Mouse (Mus musculus) myocyte (in vitro differentiated cells): ENCODE results near the gene Tpm1.

Source experiments
- E2F4 ChIP-seq: IDR thresholded peaks from one replicate; pipeline ENCODE4 v1.6.1; 2011; ENCODE audit warnings: mild to moderate bottlenecking, control low read depth, moderate library complexity; ENCODE audit not compliant: insufficient read depth
- MAX ChIP-seq: IDR thresholded peaks from one replicate; pipeline ENCODE4 v1.6.1; 2011; ENCODE audit warnings: low read depth, mild to moderate bottlenecking, control low read depth
- MYOG ChIP-seq, 3 experiments: IDR thresholded peaks; one replicate each; pipeline ENCODE4 v1.6.1; 2011; ENCODE audit warnings: control low read depth in 2 of 3, low read depth in 2 of 3, mild to moderate bottlenecking in 2 of 3; ENCODE audit not compliant: insufficient read length in 2 of 3, control insufficient read depth in 1 of 3, insufficient read depth in 1 of 3
- POLR2A ChIP-seq: IDR thresholded peaks from one replicate; pipeline ENCODE4 v1.6.1; 2011; ENCODE audit warnings: low read depth, mild to moderate bottlenecking, control low read depth, moderate library complexity; ENCODE audit not compliant: insufficient read length
- REST ChIP-seq: IDR thresholded peaks from one replicate; pipeline ENCODE4 v1.6.1; 2011; ENCODE audit warnings: mild to moderate bottlenecking, control low read depth, moderate library complexity; ENCODE audit not compliant: insufficient read depth, insufficient read length
- TCF3 ChIP-seq: IDR thresholded peaks from one replicate; pipeline ENCODE4 v1.6.1; 2011; ENCODE audit warnings: low read depth, control low read depth; ENCODE audit not compliant: insufficient read length
- USF1 ChIP-seq: IDR thresholded peaks from one replicate; pipeline ENCODE4 v1.6.1; 2011; ENCODE audit warnings: low read depth, mild to moderate bottlenecking, control low read depth, moderate library complexity

GRCm38 (mm10) chr9:67045306-67045675, 3.9 kb downstream of the Tpm1 start:
- no peak for TF ChIP-seq POLR2A
- no peak for TF ChIP-seq REST
- TF ChIP-seq E2F4 = no peak
- no peak for TF ChIP-seq TCF3
- no peak for TF ChIP-seq MYOG (IDR thresholded peaks at IDR 0.05; ENCODE audit: control insufficient read depth in 1 of 3, insufficient read depth in 1 of 3, insufficient read length in 2 of 3, low read depth in 2 of 3)
- TF ChIP-seq MAX = no peak
- no peak for TF ChIP-seq USF1
